Mouse (Mus musculus): Measurements from ENCODE around the gene Tmem163.

Tmem163 gene

GRCm38 (mm10) chr1:127575692-127576091 lies 103.7 kb downstream of the Tmem163 start:
- in situ Hi-C loops (cut with MboI, MseI): no loop called here

- in situ Hi-C loops (cut with MboI, MseI): no loop called here
Measured at GRCm38 (mm10) chr1:127573186-127573585, 106.2 kb downstream of the Tmem163 start.

GRCm38 (mm10) chr1:127568641-127569040 lies 110.7 kb downstream of the Tmem163 start:
- in situ Hi-C loops (cut with MboI, MseI): no loop called here

- in situ Hi-C loops (cut with MboI, MseI): no loop called here
Measured at GRCm38 (mm10) chr1:127556486-127556845, 122.9 kb downstream of the Tmem163 start.

- in situ Hi-C loops (cut with MboI, MseI): no loop called here
Measured at GRCm38 (mm10) chr1:127555822-127556485, 123.4 kb downstream of the Tmem163 start.

GRCm38 (mm10) chr1:127548078-127548477 lies 131.3 kb downstream of the Tmem163 start:
- in situ Hi-C loops (cut with MboI, MseI): no loop called here

GRCm38 (mm10) chr1:127542756-127543155 lies 136.6 kb downstream of the Tmem163 start:
- in situ Hi-C loops (cut with MboI, MseI): no loop called here

- in situ Hi-C loops (cut with MboI, MseI): no loop called here
Measured at GRCm38 (mm10) chr1:127541931-127542330, 137.4 kb downstream of the Tmem163 start.

GRCm38 (mm10) chr1:127541522-127541921 lies 137.8 kb downstream of the Tmem163 start:
- in situ Hi-C loops (cut with MboI, MseI): no loop called here

GRCm38 (mm10) chr1:127537204-127538038 lies 141.9 kb downstream of the Tmem163 start:
- in situ Hi-C loops (cut with MboI, MseI): no loop called here

GRCm38 (mm10) chr1:127536448-127536847 lies 142.9 kb downstream of the Tmem163 start:
- in situ Hi-C loops (cut with MboI, MseI): no loop called here

- in situ Hi-C loops (cut with MboI, MseI): no loop called here
Measured at GRCm38 (mm10) chr1:127531723-127532122, 147.6 kb downstream of the Tmem163 start.

GRCm38 (mm10) chr1:127530849-127531580 lies 148.3 kb downstream of the Tmem163 start:
- in situ Hi-C loops (cut with MboI, MseI): no loop called here

GRCm38 (mm10) chr1:127523364-127523763 lies 156.0 kb downstream of the Tmem163 start:
- in situ Hi-C loops (cut with MboI, MseI): no loop called here

- in situ Hi-C loops (cut with MboI, MseI): no loop called here
Measured at GRCm38 (mm10) chr1:127514888-127515287, 164.5 kb downstream of the Tmem163 start.

GRCm38 (mm10) chr1:127514479-127514878 lies 164.9 kb downstream of the Tmem163 start:
- in situ Hi-C loops (cut with MboI, MseI): no loop called here

- in situ Hi-C loops (cut with MboI, MseI): no loop called here
Measured at GRCm38 (mm10) chr1:127513664-127514063, 165.7 kb downstream of the Tmem163 start.

- in situ Hi-C loops (cut with MboI, MseI): no loop called here
Measured at GRCm38 (mm10) chr1:127513140-127513539, 166.2 kb downstream of the Tmem163 start.

- in situ Hi-C loops (cut with MboI, MseI): no loop called here
Measured at GRCm38 (mm10) chr1:127512709-127513108, 166.6 kb downstream of the Tmem163 start.

GRCm38 (mm10) chr1:127511362-127511761 lies 168.0 kb downstream of the Tmem163 start:
- in situ Hi-C loops (cut with MboI, MseI): no loop called here

GRCm38 (mm10) chr1:127508921-127509320 lies 170.4 kb downstream of the Tmem163 start:
- in situ Hi-C loops (cut with MboI, MseI): no loop called here

- in situ Hi-C loops (cut with MboI, MseI): no loop called here
Measured at GRCm38 (mm10) chr1:127508067-127508739, 171.1 kb downstream of the Tmem163 start.
